ENCODE assay signal across 25 mouse cellular contexts in the genomic region with DNA sequence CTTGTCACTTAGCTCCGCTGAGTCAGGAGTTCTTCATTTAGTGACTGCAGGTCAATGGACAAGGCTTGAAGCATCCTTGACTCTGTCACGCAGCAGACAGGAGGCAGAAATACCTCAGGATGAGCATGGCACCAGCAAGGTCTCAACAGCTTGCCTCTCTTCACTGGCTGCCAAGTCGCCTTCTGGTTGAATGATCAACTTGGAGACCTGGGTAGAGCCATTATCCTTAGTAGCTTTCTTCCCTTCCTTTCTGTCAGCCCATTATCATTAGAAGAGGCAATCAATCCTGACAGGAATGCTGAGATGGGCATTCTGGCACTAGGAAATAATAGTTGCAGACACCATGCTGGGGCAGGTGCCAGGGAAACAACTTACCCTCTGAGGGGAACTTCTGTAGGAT.
DNase-seq lines count a peak whose midpoint lies in the region; ATAC-seq and TF ChIP-seq lines count a peak whose summit lies in the region.
"Had no signal": no experiment of that assay in that cellular context is flagged by ENCODE, and none has a peak within 500 bp of the region (broad histone marks: within the 10 kb centered on the region; RNA-seq: fewer than 3 reads in every experiment).

No protein-coding gene starts in this region.

- H3K27me3 ChIP-seq in hindbrain, embryonic 14.5 days (ENCODE audit: control insufficient read depth, insufficient read depth, low read length): no peaks in the 10 kb centered on the region
- no peaks in the 10 kb centered on the region for H3K27me3 ChIP-seq in hindbrain, embryonic 13.5 days
- no peaks in the 10 kb centered on the region for H3K27me3 ChIP-seq in midbrain, postnatal 0 days (ENCODE audit: insufficient read depth, low read length)
- peaks cover 10% of the 10 kb centered on the region for H3K27me3 ChIP-seq in midbrain, embryonic 10.5 days (ENCODE audit: low read depth, poor library complexity, severe bottlenecking)
- H3K27me3 ChIP-seq in heart, adult 2 months (ENCODE audit: control insufficient read depth, insufficient read depth, low read length): no peaks in the 10 kb centered on the region
- H3K27me3 ChIP-seq: limb, embryonic 13.5 days; liver, embryonic 12.5 days; midbrain, embryonic 15.5 days had no signal

- no peak overlapping the region for H3K4me3 ChIP-seq in hindbrain, embryonic 14.5 days (replicated peaks; ENCODE audit: low read length)
- H3K4me3 ChIP-seq in hindbrain, embryonic 13.5 days: no peak overlapping the region
- no peak overlapping the region for H3K4me3 ChIP-seq in midbrain, postnatal 0 days (ENCODE audit: low read depth, low read length)
- H3K4me3 ChIP-seq in midbrain, embryonic 10.5 days: no peak overlapping the region
- H3K4me3 ChIP-seq in heart, adult 2 months: no peak overlapping the region
- H3K4me3 ChIP-seq: embryonic facial prominence, embryonic 10.5 days; forebrain, embryonic 10.5 days; gastrocnemius, adult 2 months; limb, embryonic 13.5 days; liver, embryonic 12.5 days; midbrain, embryonic 15.5 days; myocyte had no signal

- no peak overlapping the region for H3K4me2 ChIP-seq in hindbrain, embryonic 14.5 days (replicated peaks)
- no peak overlapping the region for H3K4me2 ChIP-seq in hindbrain, embryonic 13.5 days
- H3K4me2 ChIP-seq in midbrain, postnatal 0 days (ENCODE audit: low read depth, low read length, poor library complexity, severe bottlenecking): no peak overlapping the region
- H3K4me2 ChIP-seq: heart, embryonic 11.5 days; limb, embryonic 13.5 days; liver, embryonic 12.5 days; midbrain, embryonic 15.5 days had no signal

- H3K27ac ChIP-seq in hindbrain, embryonic 14.5 days: no peak overlapping the region
- no peak overlapping the region for H3K27ac ChIP-seq in hindbrain, embryonic 13.5 days
- H3K27ac ChIP-seq in midbrain, postnatal 0 days (ENCODE audit: low read depth, low read length): no peak overlapping the region
- no peak overlapping the region for H3K27ac ChIP-seq in midbrain, embryonic 10.5 days (replicated peaks)
- no peak overlapping the region for H3K27ac ChIP-seq in heart, adult 2 months
- H3K27ac ChIP-seq: embryonic facial prominence, embryonic 10.5 days; forebrain, embryonic 10.5 days; gastrocnemius, adult 2 months; limb, embryonic 13.5 days; liver, embryonic 12.5 days; midbrain, embryonic 15.5 days had no signal

- TF ChIP-seq EP300 in heart, adult 2 months (IDR thresholded peaks at IDR 0.05; ENCODE audit: insufficient read depth, low read depth, low read length): no peak

- no peak for TF ChIP-seq POLR2A in heart, adult 2 months (IDR thresholded peaks at IDR 0.05; ENCODE audit: insufficient read depth, low read depth, low read length)

- H3K9me3 ChIP-seq in hindbrain, embryonic 14.5 days (ENCODE audit: control insufficient read depth, low read length): no peaks in the 10 kb centered on the region
- H3K9me3 ChIP-seq in hindbrain, embryonic 13.5 days: no peaks in the 10 kb centered on the region
- H3K9me3 ChIP-seq in midbrain, postnatal 0 days (ENCODE audit: low read length): no peaks in the 10 kb centered on the region
- H3K9me3 ChIP-seq in midbrain, embryonic 10.5 days (replicated peaks): no peaks in the 10 kb centered on the region
- H3K9me3 ChIP-seq: embryonic facial prominence, embryonic 10.5 days; forebrain, embryonic 10.5 days; limb, embryonic 13.5 days; liver, embryonic 12.5 days; midbrain, embryonic 15.5 days had no signal

- peaks cover 5% of the 10 kb centered on the region; the same call in 1 of the 2 replicates for H3K4me1 ChIP-seq in hindbrain, embryonic 14.5 days (replicated peaks; ENCODE audit: control insufficient read depth, insufficient read depth, low read length)
- H3K4me1 ChIP-seq in hindbrain, embryonic 13.5 days (replicated peaks): peaks cover 7% of the 10 kb centered on the region
- H3K4me1 ChIP-seq in midbrain, postnatal 0 days (ENCODE audit: insufficient read depth, low read length): no peaks in the 10 kb centered on the region
- H3K4me1 ChIP-seq in midbrain, embryonic 10.5 days: peaks cover 10% of the 10 kb centered on the region
- no peaks in the 10 kb centered on the region for H3K4me1 ChIP-seq in heart, adult 2 months (ENCODE audit: control insufficient read depth, insufficient read depth, low read length)
- H3K4me1 ChIP-seq: limb, embryonic 13.5 days; liver, embryonic 12.5 days; midbrain, embryonic 15.5 days had no signal

- WGBS in hindbrain, embryonic 14.5 days: 60% methylated on average over 3 of the region's 3 CpGs
- WGBS in hindbrain, embryonic 13.5 days: 60% methylated on average over 3 of the region's 3 CpGs
- 68% methylated on average over 3 of the region's 3 CpGs for WGBS in midbrain, postnatal 0 days
- 80% methylated on average over 3 of the region's 3 CpGs for WGBS in midbrain, embryonic 10.5 days
- WGBS in heart, adult 2 months: 73% methylated on average over 3 of the region's 3 CpGs

- no peak for DNase-seq in hindbrain, embryonic 14.5 days (ENCODE audit: low spot score)
- peak; percentile 82 for DNase-seq in midbrain, postnatal 0 days (ENCODE audit: low spot score)
- DNase-seq in midbrain, embryonic 10.5 days (ENCODE audit: low spot score): no peak
- DNase-seq in cerebellum, adult 8-10 months: peak; percentile 7
- DNase-seq in cerebellum, postnatal 36 days: peak; percentile 62 to 67
- DNase-seq in heart, adult 2 months: no peak
- DNase-seq: adrenal gland, postnatal 36 days; gastrocnemius, adult 2 months; kidney, postnatal 36 days; layer of hippocampus, postnatal 36 days; lung, adult 18-20 months; lung, postnatal 10 days; right cerebral cortex, adult 18-20 months; thymus, adult 2 months; thymus, postnatal 4 days had no signal

- peak; percentile 40; the same call in 1 of the 2 replicates for ATAC-seq in hindbrain, embryonic 14.5 days (ENCODE audit: low FRiP score)
- no peak for ATAC-seq in hindbrain, embryonic 13.5 days (ENCODE audit: low FRiP score)
- no peak; the same call in 1 of the 2 replicates for ATAC-seq in midbrain, postnatal 0 days (ENCODE audit: low FRiP score)
- no peak for ATAC-seq in frontal cortex, adult (ENCODE audit: low TSS enrichment)
- ATAC-seq: intestine, postnatal 0 days; liver, embryonic 12.5 days; midbrain, embryonic 15.5 days had no signal

- TF ChIP-seq CTCF in midbrain, postnatal 0 days (IDR thresholded peaks at IDR 0.05): no peak
- TF ChIP-seq CTCF in heart, adult 2 months (IDR thresholded peaks at IDR 0.05): no peak

- intact Hi-C loops in heart, adult 2 months (cut with DNase I): no loop called here

- no peaks in the 10 kb centered on the region for H3K36me3 ChIP-seq in hindbrain, embryonic 14.5 days (replicated peaks; ENCODE audit: control insufficient read depth, insufficient read depth)
- H3K36me3 ChIP-seq in hindbrain, embryonic 13.5 days: no peaks in the 10 kb centered on the region
- H3K36me3 ChIP-seq in midbrain, postnatal 0 days (ENCODE audit: insufficient read depth, low read length): no peaks in the 10 kb centered on the region
- no peaks in the 10 kb centered on the region for H3K36me3 ChIP-seq in midbrain, embryonic 10.5 days
- H3K36me3 ChIP-seq in heart, adult 2 months (ENCODE audit: control insufficient read depth, insufficient read depth, low read length): no peaks in the 10 kb centered on the region
- H3K36me3 ChIP-seq: embryonic facial prominence, embryonic 10.5 days; forebrain, embryonic 10.5 days; limb, embryonic 13.5 days; liver, embryonic 12.5 days; midbrain, embryonic 15.5 days had no signal

- H3K79me2 ChIP-seq in heart, adult 2 months (replicated peaks; ENCODE audit: control insufficient read depth, insufficient read depth, low read length): no peaks in the 10 kb centered on the region

- H3K9ac ChIP-seq in hindbrain, embryonic 14.5 days: no peak overlapping the region
- no peak overlapping the region for H3K9ac ChIP-seq in hindbrain, embryonic 13.5 days
- no peak overlapping the region for H3K9ac ChIP-seq in midbrain, postnatal 0 days (replicated peaks; ENCODE audit: low read length, poor library complexity, severe bottlenecking)
- no peak overlapping the region for H3K9ac ChIP-seq in heart, adult 2 months (ENCODE audit: low read depth, low read length)
- H3K9ac ChIP-seq: limb, embryonic 13.5 days; liver, embryonic 12.5 days; midbrain, embryonic 15.5 days had no signal

Comparison
In these comparisons a context has a peak if more than half of its experiments do, and no peak if none do; other contexts are left out.
1. DNase-seq: peak in midbrain, postnatal 0 days (single experiment), cerebellum, adult 8-10 months (single experiment) and cerebellum, postnatal 36 days (2 of 2); none in hindbrain, embryonic 14.5 days (single experiment), midbrain, embryonic 10.5 days (single experiment) and heart, adult 2 months (0 of 2).